Mouse (Mus musculus): ENCODE results near the gene Tmem30c.

Gene Tmem30c

DNA sequence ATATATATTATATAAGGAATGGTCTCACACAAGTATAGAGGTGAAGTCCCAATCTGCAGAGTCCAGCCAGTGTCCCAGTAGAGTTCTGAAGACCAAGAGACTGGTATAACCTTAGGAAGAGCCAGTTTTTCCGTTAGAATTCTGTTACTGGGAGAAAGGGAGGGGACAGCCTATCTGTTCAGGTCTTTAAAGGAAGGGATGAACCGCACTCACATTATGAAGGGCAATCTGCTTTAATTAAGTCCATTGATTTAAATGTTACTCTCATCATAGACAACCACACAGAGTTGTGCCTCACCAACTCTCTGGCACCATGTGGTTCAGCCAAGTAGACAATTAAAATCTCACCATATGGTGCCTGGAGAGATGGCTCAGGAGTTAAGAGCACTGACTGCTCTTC lies at the start of gene Tmem30c:
Tmem30c (minus strand) TSS at position 101 of the 400 bp plus-strand sequence.
- in situ Hi-C loops (cut with MboI; ENCODE audit: low pct_unique_long_range_greater_than_20kb in 1 of 2, low sequenced_read_pairs in 2 of 2, unreplicated experiment in 1 of 2): no loop called here

- in situ Hi-C loops (cut with MboI; ENCODE audit: low pct_unique_long_range_greater_than_20kb in 1 of 2, low sequenced_read_pairs in 2 of 2, unreplicated experiment in 1 of 2): no loop called here
Observed at GRCm38 (mm10) chr16:57340613-57340898, 47.9 kb upstream of the Tmem30c start.

DNA sequence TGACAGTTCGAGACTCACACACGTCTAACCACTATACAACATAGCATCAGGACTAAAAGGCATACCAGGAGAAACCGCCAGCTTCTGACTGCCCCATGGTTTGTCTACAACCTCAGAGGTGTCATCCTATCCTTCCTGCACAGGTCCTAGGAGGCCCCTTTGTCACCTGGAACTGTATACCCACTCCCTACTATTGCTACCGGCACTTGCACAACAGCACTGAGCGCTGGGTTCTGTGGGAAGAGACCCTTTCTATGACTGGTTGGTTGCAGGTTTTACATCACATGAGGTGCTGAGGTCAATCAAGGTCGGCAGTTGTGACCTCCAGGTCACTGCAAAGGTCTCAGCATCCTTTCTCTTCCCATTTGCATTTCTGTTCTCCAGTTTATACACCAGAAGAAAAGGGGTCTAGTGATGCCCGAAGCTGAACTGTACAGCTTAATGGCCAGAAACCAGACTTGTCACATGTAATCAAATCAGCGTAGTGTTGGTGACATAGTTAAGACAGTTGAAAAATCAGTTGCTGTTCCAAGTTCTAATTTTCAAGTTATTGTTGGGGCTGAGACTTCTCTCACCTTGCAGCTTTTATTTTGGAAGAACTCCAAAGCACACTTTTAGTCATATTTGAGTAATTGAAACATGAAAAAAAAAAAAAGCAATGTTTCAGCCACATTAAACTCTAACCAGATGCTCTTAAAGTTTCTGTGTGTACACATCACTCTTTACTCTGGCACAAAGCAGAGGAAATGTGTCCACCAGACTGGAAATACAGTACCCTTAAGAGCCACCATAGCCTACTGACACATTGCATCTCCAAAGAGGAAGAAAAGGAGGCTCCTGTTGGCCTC lies 47.3 kb upstream of the Tmem30c start:
- in situ Hi-C loops (cut with MboI; ENCODE audit: low pct_unique_long_range_greater_than_20kb in 1 of 2, low sequenced_read_pairs in 2 of 2, unreplicated experiment in 1 of 2): no loop called here

- in situ Hi-C loops (cut with MboI; ENCODE audit: low pct_unique_long_range_greater_than_20kb in 1 of 2, low sequenced_read_pairs in 2 of 2, unreplicated experiment in 1 of 2): no loop called here
Observed at GRCm38 (mm10) chr16:57336770-57337423, 44.2 kb upstream of the Tmem30c start.

GRCm38 (mm10) chr16:57332301-57332700 lies 39.6 kb upstream of the Tmem30c start:
- in situ Hi-C loops (cut with MboI; ENCODE audit: low pct_unique_long_range_greater_than_20kb in 1 of 2, low sequenced_read_pairs in 2 of 2, unreplicated experiment in 1 of 2): no loop called here

GRCm38 (mm10) chr16:57330111-57330510 lies 37.4 kb upstream of the Tmem30c start:
- in situ Hi-C loops (cut with MboI; ENCODE audit: low pct_unique_long_range_greater_than_20kb in 1 of 2, low sequenced_read_pairs in 2 of 2, unreplicated experiment in 1 of 2): no loop called here

DNA sequence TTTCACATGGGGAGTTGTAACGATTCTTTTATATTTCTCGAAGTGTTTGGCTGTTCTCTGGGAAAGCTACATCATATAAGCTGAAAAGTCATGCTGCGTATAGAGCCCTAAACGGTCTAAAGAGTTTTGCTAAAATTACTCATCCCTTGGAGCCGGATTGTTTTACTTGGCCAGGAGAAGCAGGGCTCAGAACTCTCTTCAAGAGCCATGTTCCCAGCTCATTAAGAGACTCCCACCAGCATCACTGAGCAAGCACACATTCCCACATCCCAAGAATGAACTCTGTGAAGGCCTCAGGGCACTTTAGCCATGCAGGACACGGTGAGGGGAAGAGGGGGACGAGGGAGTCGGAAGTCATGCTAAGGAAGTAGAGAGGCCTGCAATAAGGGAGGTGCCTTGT lies 36.4 kb upstream of the Tmem30c start:
- in situ Hi-C loops (cut with MboI; ENCODE audit: low pct_unique_long_range_greater_than_20kb in 1 of 2, low sequenced_read_pairs in 2 of 2, unreplicated experiment in 1 of 2): no loop called here

DNA sequence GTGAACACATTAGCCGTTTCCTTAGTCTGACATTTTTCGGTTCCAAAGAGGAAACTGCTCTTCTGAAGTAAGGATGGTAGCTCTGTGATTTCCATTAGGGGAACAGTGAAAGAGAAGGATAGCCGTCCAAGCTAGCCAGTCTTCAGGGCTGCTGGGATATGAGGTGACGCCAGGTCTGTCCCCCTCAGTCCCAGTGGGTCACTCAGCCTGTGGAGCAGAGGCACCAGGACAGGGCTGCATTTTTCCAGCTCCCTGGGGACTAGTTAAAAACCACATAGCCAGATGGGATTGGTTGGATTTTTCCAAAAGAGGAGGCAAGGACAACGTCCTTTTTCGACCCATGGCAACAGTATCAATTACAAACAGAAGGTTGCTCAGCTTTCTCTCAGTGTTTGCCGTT lies 34.3 kb upstream of the Tmem30c start:
- in situ Hi-C loops (cut with MboI; ENCODE audit: low pct_unique_long_range_greater_than_20kb in 1 of 2, low sequenced_read_pairs in 2 of 2, unreplicated experiment in 1 of 2): no loop called here

DNA sequence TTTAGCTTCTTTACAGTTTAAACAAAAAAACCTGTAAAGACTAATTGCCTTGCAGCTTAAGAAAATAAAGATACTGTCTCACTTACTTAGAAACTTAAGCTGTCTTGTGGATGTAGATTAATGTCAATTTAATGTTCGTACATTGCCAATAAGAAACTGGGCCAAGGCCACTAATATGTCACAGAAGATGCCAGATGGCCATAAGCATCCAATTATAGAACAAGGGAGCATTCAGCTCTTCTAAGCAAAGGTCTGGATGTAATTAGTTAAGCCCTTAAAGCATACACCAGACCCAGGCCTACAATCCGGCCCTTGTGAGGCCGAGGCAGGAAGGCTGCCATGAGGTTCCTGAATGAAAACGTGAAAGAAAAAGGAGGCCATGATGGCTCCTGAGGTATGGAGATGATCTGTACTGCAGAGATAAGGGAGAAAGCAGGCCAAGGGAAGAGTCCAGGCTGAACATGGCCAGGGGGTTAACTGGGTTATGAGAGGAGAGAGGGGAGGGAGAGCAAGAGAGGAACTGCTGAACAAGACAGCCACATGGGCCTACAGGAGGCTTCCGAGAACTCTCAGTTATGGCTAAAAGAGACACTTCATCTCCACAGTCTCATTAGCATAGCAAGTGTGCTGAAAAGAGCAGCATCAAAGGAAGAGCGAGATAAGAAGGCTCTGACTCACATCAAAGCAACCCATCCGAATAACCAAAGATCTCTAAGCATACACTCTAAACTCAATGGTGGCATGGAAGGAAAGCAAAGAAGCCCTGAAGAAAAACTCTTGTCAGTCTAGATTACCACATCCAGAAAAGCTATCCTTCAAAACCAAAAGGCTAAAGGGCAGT lies 26.8 kb upstream of the Tmem30c start:
- in situ Hi-C loops (cut with MboI; ENCODE audit: low pct_unique_long_range_greater_than_20kb in 1 of 2, low sequenced_read_pairs in 2 of 2, unreplicated experiment in 1 of 2): no loop called here

DNA sequence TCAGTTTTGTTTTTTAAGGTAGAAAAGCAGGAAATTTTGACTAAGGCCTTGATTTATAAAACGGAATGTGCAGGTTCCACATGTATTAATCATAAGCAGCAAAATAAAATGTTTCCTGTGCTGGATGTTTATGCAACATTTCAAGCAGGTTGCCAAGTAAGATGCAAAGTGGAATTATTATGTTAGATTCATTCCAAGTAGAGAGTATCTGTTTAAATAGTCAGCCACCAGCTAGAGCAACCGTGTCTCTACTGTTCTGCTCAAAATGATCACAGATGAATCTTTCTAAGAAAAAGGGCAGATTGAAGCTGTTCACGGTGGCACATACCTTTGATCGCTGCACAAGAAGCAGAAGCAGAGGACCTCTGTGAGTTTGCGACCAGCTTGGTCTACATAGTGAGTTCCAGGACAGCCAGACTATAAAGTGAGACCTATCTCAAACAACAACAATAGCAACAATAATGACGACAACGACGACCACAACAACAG lies 26.0 kb upstream of the Tmem30c start:
- in situ Hi-C loops (cut with MboI; ENCODE audit: low pct_unique_long_range_greater_than_20kb in 1 of 2, low sequenced_read_pairs in 2 of 2, unreplicated experiment in 1 of 2): no loop called here

- in situ Hi-C loops (cut with MboI; ENCODE audit: low pct_unique_long_range_greater_than_20kb in 1 of 2, low sequenced_read_pairs in 2 of 2, unreplicated experiment in 1 of 2): no loop called here
Observed at GRCm38 (mm10) chr16:57317882-57318636, 25.4 kb upstream of the Tmem30c start.

- in situ Hi-C loops (cut with MboI; ENCODE audit: low pct_unique_long_range_greater_than_20kb in 1 of 2, low sequenced_read_pairs in 2 of 2, unreplicated experiment in 1 of 2): no loop called here
Observed at GRCm38 (mm10) chr16:57317127-57317526, 24.5 kb upstream of the Tmem30c start.

- in situ Hi-C loops (cut with MboI; ENCODE audit: low pct_unique_long_range_greater_than_20kb in 1 of 2, low sequenced_read_pairs in 2 of 2, unreplicated experiment in 1 of 2): no loop called here
Observed at GRCm38 (mm10) chr16:57315026-57315425, 22.4 kb upstream of the Tmem30c start.

DNA sequence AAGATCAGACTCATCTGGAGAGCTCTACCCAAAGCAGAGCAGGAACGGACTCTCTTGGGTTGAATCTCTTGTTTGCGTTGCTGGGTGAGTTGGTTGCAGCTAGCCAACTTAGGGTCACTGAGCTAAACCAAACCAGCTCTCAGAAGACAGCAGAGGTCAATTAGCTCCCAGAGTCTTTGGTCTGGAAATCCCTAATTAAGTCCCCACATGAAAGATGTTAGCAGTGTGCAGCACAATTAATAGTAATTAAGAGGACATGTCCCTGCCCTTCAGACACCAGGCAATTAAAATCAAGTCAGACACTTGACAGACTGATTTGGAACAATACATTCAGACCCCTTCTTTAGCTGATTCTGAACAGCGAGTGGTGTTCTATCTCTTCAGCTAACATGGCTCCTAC lies 21.6 kb upstream of the Tmem30c start:
- in situ Hi-C loops (cut with MboI; ENCODE audit: low pct_unique_long_range_greater_than_20kb in 1 of 2, low sequenced_read_pairs in 2 of 2, unreplicated experiment in 1 of 2): no loop called here

- in situ Hi-C loops (cut with MboI; ENCODE audit: low pct_unique_long_range_greater_than_20kb in 1 of 2, low sequenced_read_pairs in 2 of 2, unreplicated experiment in 1 of 2): no loop called here
Observed at GRCm38 (mm10) chr16:57313487-57313886, 20.8 kb upstream of the Tmem30c start.

- in situ Hi-C loops (cut with MboI; ENCODE audit: low pct_unique_long_range_greater_than_20kb in 1 of 2, low sequenced_read_pairs in 2 of 2, unreplicated experiment in 1 of 2): no loop called here
Observed at GRCm38 (mm10) chr16:57312130-57312529, 19.5 kb upstream of the Tmem30c start.

DNA sequence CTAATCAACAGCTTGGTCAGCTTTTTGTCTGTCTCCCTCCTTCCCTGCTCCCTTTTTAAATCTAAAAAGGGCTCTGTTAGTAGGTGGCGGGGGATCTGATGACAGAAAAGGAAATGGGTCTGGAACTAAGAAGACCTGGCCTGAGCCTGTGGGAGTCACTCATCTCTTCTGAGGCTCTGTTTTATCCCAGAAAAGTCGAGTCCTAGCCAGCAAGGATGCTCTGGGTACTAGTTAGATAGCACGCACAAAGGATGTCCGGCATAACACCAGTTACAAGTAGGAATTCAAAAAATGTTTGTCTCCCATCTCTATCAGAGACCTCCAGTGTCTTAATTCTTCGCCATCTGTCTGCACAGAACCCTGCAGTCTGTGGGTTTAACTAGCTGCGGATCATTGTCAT lies 12.8 kb upstream of the Tmem30c start:
- in situ Hi-C loops (cut with MboI; ENCODE audit: low pct_unique_long_range_greater_than_20kb in 1 of 2, low sequenced_read_pairs in 2 of 2, unreplicated experiment in 1 of 2): no loop called here

- in situ Hi-C loops (cut with MboI; ENCODE audit: low pct_unique_long_range_greater_than_20kb in 1 of 2, low sequenced_read_pairs in 2 of 2, unreplicated experiment in 1 of 2): no loop called here
Observed at GRCm38 (mm10) chr16:57303716-57304115, 11.1 kb upstream of the Tmem30c start.
